Mouse (Mus musculus) forebrain, embryonic 15.5 days (tissue): ENCODE measurements around the gene Ppm1n. TPM values are rescaled to one million over a fixed set of nuclear protein-coding genes. Genes with fewer than 3 reads are reported as not detected.

Source experiments
- ATAC-seq: fragments of 200-750 bp; cut with Nextera tagmentation; replicated peaks from 2 replicates; pipeline ENCODE4 v1.8.0; 2017; ENCODE audit warnings: mild to moderate bottlenecking, moderate TSS enrichment, moderate library complexity
- H3K27ac ChIP-seq: fragments of 300-500 bp; sonication (generic); replicated peaks from 2 replicates; pipeline ENCODE4 v1.5.1; 2015; ENCODE audit warnings: mild to moderate bottlenecking, inconsistent platforms
- H3K27me3 ChIP-seq: fragments of 300-500 bp; sonication (generic); 2 replicates; pipeline ENCODE4 v1.6.1; 2015; ENCODE audit warnings: inconsistent platforms
- H3K36me3 ChIP-seq: fragments of 300-500 bp; sonication (generic); 2 replicates; pipeline ENCODE4 v1.6.1; 2015; ENCODE audit warnings: mild to moderate bottlenecking, inconsistent platforms
- H3K4me1 ChIP-seq: fragments of 300-500 bp; sonication (generic); 2 replicates; pipeline ENCODE4 v1.6.1; 2015; ENCODE audit warnings: inconsistent platforms
- H3K4me2 ChIP-seq: fragments of 300-500 bp; sonication (generic); replicated peaks from 2 replicates; pipeline ENCODE4 v1.6.1; 2015; ENCODE audit warnings: mild to moderate bottlenecking, inconsistent platforms
- H3K4me3 ChIP-seq: fragments of 300-500 bp; sonication (generic); 2 replicates; pipeline ENCODE4 v1.5.1; 2015; ENCODE audit warnings: mild to moderate bottlenecking, inconsistent platforms
- H3K9ac ChIP-seq: fragments of 300-500 bp; sonication (generic); replicated peaks from 2 replicates; pipeline ENCODE4 v1.6.1; 2015; ENCODE audit warnings: mild to moderate bottlenecking, inconsistent platforms
- H3K9me3 ChIP-seq: fragments of 300-500 bp; sonication (generic); 2 replicates; pipeline ENCODE4 v1.6.1; 2016; ENCODE audit warnings: inconsistent platforms
- WGBS: fragments of 180-500 bp; shearing (Covaris S2); methylation state at CpG from one replicate; pipeline ENCODE4 v1.1.7; 2015; ENCODE audit warnings: mixed read lengths; 5-methylcytosine and 5-hydroxymethylcytosine counted together
- polyA plus RNA-seq: library from polyadenylated mRNA; unstranded; fragments of >200 nt; fragmentation: Nextera tagmentation; extraction: Ambion mirVana; gene quantifications from 2 replicates; pipeline ENCODE4 v1.2.1, GENCODE M21; 2015

The Ppm1n gene
- polyA plus RNA-seq, 1 experiment from 2014 or later: 0.31 TPM

DNA sequence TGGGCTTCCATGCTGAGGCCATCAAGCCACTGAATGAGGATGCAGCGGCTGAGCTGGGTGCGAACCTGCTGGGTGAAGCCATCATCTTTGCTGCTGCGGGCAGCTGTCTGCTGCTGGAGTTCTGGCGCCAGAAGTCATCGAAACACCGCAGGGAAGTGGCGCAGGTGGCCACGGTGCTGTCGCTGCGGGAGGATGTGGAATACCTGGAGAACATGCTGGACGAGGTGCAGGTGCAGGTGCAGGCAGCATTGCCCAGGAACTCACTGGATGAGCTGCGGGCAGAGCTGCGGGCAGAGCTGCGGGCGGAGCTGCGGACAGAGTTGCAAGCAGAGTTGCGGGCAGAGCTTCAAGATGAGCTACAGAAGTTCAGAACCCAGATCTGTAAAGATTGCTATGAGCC is 24.5 kb downstream of the Ppm1n start:
- H3K4me1 ChIP-seq: no peaks in the 10 kb centered on the region
- H3K9ac ChIP-seq: no peak overlapping the region
- H3K9me3 ChIP-seq: no peaks in the 10 kb centered on the region
- 90% methylated on average over 17 of the region's 17 CpGs for WGBS
- peaks cover 40% of the 10 kb centered on the region for H3K36me3 ChIP-seq
- H3K4me2 ChIP-seq: no peak overlapping the region
- H3K27me3 ChIP-seq: no peaks in the 10 kb centered on the region
- ATAC-seq: no peak
- H3K4me3 ChIP-seq: no peak overlapping the region
- H3K27ac ChIP-seq: no peak overlapping the region

- Histone ChIP-seq H3K27ac (no peak overlapping the region), H3K4me2 (no peak overlapping the region), H3K9me3 (no peaks in the 10 kb centered on the region), H3K4me1 (no peaks in the 10 kb centered on the region), H3K27me3 (no peaks in the 10 kb centered on the region), H3K36me3 (peaks cover 23% of the 10 kb centered on the region), H3K9ac (no peak overlapping the region), H3K4me3 (no peak overlapping the region)
- no peak for ATAC-seq
- 55% methylated on average over 5 of the region's 5 CpGs for WGBS
Observed at GRCm38 (mm10) chr7:19253437-19253836, 26.4 kb downstream of the Ppm1n start.

DNA sequence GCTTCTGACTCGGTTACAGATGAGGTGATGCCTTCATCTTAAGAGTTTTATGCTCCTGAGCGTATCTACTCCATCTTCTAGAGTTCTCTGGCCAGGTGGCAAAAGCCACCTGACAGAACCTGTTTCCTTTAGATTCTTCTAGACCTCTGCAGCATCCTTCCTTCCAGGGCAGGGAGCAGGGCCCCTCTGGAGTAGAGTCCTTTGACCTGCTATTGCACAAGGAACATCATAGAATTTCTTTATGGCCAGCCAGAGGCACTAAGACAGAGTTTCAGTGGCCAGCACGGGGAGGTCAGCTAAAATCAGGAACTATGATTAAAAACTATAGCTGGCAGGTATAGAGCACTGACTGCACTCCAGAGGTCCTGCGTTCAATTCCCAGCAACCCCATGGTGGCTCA is 27.8 kb downstream of the Ppm1n start:
- Histone ChIP-seq H3K4me2 (no peak overlapping the region), H3K36me3 (peaks cover 16% of the 10 kb centered on the region), H3K27me3 (no peaks in the 10 kb centered on the region), H3K4me1 (no peaks in the 10 kb centered on the region), H3K27ac (no peak overlapping the region), H3K9me3 (no peaks in the 10 kb centered on the region), H3K4me3 (no peak overlapping the region), H3K9ac (no peak overlapping the region)
- WGBS: 85% methylated on average over 4 of the region's 4 CpGs
- no peak for ATAC-seq

GRCm38 (mm10) chr7:19247511-19247910 is 32.4 kb downstream of the Ppm1n start:
- H3K4me2 ChIP-seq: no peak overlapping the region
- 0 out of 2 replicates have a peak, but pooled peaks cover 3% of the 10 kb centered on the region for H3K4me1 ChIP-seq
- peaks cover 16% of the 10 kb centered on the region for H3K36me3 ChIP-seq
- no peak for ATAC-seq
- no peak overlapping the region for H3K4me3 ChIP-seq
- no peak overlapping the region for H3K27ac ChIP-seq
- H3K27me3 ChIP-seq: no peaks in the 10 kb centered on the region
- no peaks in the 10 kb centered on the region for H3K9me3 ChIP-seq
- no peak overlapping the region for H3K9ac ChIP-seq
- 96% methylated on average over 2 of the region's 2 CpGs for WGBS

DNA sequence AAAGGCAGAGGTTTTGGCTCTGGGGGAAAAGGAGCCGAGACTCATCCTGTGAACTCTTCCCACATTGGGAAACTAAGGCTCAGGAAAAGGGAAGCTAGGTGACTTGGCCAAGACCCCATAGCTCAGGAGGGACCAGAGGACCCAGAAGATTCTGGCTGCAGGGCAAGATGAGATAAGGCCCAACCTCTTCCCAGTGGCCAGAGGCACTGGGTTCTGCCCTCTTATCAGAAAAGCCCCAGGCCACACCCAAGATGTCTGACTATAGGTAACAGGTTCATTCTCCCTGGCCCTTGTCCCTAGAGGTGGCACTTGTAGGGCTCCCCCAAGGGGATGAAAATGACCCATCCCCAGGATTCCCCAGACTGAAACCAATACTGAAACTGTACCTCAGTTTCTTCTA is 33.0 kb downstream of the Ppm1n start:
- H3K9ac ChIP-seq: no peak overlapping the region
- no peak overlapping the region for H3K27ac ChIP-seq
- no peak for ATAC-seq
- no peaks in the 10 kb centered on the region for H3K27me3 ChIP-seq
- H3K4me2 ChIP-seq: no peak overlapping the region
- H3K9me3 ChIP-seq: no peaks in the 10 kb centered on the region
- 94% methylated on average over 1 of the region's 1 CpGs for WGBS
- H3K36me3 ChIP-seq: peaks cover 16% of the 10 kb centered on the region
- H3K4me1 ChIP-seq: 0 out of 2 replicates have a peak, but pooled peaks cover 3% of the 10 kb centered on the region
- H3K4me3 ChIP-seq: no peak overlapping the region

- WGBS: 84% methylated on average over 3 of the region's 3 CpGs
- H3K9me3 ChIP-seq: no peaks in the 10 kb centered on the region
- ATAC-seq: no peak
Observed at GRCm38 (mm10) chr7:19245083-19245482, 34.8 kb downstream of the Ppm1n start.

GRCm38 (mm10) chr7:19243858-19244257 is 36.0 kb downstream of the Ppm1n start:
- Histone ChIP-seq H3K27me3 (no peaks in the 10 kb centered on the region), H3K36me3 (peaks cover 16% of the 10 kb centered on the region), H3K9ac (no peak overlapping the region), H3K4me3 (no peak overlapping the region), H3K4me1 (peaks cover 12% of the 10 kb centered on the region), H3K4me2 (no peak overlapping the region), H3K27ac (no peak overlapping the region), H3K9me3 (no peaks in the 10 kb centered on the region)
- ATAC-seq: no peak
- 29% methylated on average over 5 of the region's 5 CpGs for WGBS

More at GRCm38 (mm10) chr7:19245083-19245482, 34.8 kb downstream of the Ppm1n start:
- Histone ChIP-seq H3K9ac (no peak overlapping the region), H3K36me3 (peaks cover 16% of the 10 kb centered on the region), H3K27me3 (no peaks in the 10 kb centered on the region), H3K4me3 (no peak overlapping the region), H3K27ac (no peak overlapping the region), H3K4me1 (0 out of 2 replicates have a peak, but pooled peaks cover 3% of the 10 kb centered on the region), H3K4me2 (no peak overlapping the region)

DNA sequence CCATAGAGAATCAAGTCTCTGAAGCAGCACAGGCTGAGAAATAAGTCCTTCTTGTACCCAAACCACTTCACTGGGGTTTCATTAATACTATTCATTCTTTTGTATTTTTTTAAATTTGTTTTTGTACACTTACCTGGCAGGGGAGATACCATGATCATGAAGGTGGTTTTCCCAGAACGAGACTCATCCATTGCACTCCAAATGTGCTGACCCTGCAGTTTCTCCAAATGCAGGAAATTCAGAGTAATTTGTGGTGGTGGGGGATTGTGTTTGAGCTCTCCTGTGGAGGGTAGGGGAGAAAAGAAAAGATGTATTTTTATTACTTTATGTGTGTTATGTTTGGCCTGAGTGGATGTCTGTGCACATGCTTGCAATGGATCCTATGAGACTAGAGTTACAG is 37.9 kb downstream of the Ppm1n start:
- Histone ChIP-seq H3K4me1 (peaks cover 12% of the 10 kb centered on the region), H3K9ac (no peak overlapping the region), H3K4me2 (no peak overlapping the region), H3K27ac (no peak overlapping the region), H3K4me3 (no peak overlapping the region), H3K36me3 (peaks cover 12% of the 10 kb centered on the region), H3K9me3 (no peaks in the 10 kb centered on the region), H3K27me3 (no peaks in the 10 kb centered on the region)
- WGBS: 86% methylated on average over 1 of the region's 1 CpGs
- ATAC-seq: no peak

GRCm38 (mm10) chr7:19240905-19241463 is 38.9 kb downstream of the Ppm1n start:
- Histone ChIP-seq H3K4me1 (peaks cover 15% of the 10 kb centered on the region), H3K4me3 (no peak overlapping the region), H3K27me3 (no peaks in the 10 kb centered on the region), H3K9me3 (no peaks in the 10 kb centered on the region), H3K36me3 (peaks cover 9% of the 10 kb centered on the region), H3K27ac (no peak overlapping the region), H3K4me2 (no peak overlapping the region), H3K9ac (no peak overlapping the region)
- no peak for ATAC-seq
- WGBS: 85% methylated on average over 8 of the region's 8 CpGs

DNA sequence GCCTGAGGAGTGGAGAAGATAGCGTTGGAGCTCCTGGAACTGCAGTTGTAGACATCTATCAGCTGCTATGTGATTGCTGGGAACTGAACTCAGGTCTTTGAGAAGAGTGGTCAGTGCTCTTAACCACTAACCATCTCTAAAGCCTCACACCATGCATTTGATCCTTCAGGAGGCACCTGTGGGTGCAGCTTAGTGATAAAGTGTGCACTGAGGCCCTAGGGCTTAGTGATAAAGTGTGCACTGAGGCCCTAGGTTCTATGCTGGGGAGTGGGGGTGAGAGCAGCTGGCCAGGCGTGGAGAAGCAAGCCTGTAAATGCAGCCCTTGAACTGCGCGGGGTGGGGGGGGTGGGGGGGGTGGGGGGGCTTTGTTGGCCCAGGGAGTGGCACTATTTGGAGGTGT is 39.9 kb downstream of the Ppm1n start:
- no peak overlapping the region for H3K9ac ChIP-seq
- no peak overlapping the region for H3K4me3 ChIP-seq
- H3K36me3 ChIP-seq: peaks cover under 1% of the 10 kb centered on the region; the same call in 1 of the 2 replicates
- H3K9me3 ChIP-seq: no peaks in the 10 kb centered on the region
- no peak overlapping the region for H3K4me2 ChIP-seq
- no peak for ATAC-seq
- no peak overlapping the region for H3K27ac ChIP-seq
- no peaks in the 10 kb centered on the region for H3K27me3 ChIP-seq
- 55% methylated on average over 4 of the region's 4 CpGs for WGBS
- peaks cover 15% of the 10 kb centered on the region for H3K4me1 ChIP-seq

DNA sequence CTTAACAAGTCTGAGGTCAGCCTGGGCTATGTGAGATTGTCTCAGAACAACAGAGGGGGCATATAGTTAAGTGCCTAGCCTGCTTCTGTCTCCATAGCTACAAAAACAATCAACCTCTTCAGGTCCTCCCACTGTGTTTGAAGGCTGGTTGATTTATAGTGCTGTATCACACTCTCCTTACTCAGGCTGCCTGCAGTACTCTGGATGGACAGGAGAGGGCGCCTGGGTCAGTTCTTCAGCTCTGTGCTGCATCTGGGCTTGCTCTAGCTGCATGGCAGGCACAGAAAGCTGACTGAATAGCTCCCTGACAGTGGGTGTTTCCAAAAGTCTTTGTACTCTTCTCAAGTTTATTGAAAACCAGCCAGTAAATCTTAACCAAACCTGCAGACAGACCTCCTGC is 40.4 kb downstream of the Ppm1n start:
- no peaks in the 10 kb centered on the region for H3K27me3 ChIP-seq
- ATAC-seq: peak; percentile 92
- no peak overlapping the region for H3K9ac ChIP-seq
- no peak overlapping the region for H3K27ac ChIP-seq
- 0% methylated on average over 1 of the region's 1 CpGs for WGBS
- no peak overlapping the region for H3K4me3 ChIP-seq
- peaks cover 15% of the 10 kb centered on the region for H3K4me1 ChIP-seq
- no peaks in the 10 kb centered on the region for H3K36me3 ChIP-seq
- H3K9me3 ChIP-seq: no peaks in the 10 kb centered on the region
- no peak overlapping the region for H3K4me2 ChIP-seq

- no peaks in the 10 kb centered on the region for H3K27me3 ChIP-seq
- WGBS: 97% methylated on average over 4 of the region's 4 CpGs
Observed at GRCm38 (mm10) chr7:19238344-19238743, 41.5 kb downstream of the Ppm1n start.

DNA sequence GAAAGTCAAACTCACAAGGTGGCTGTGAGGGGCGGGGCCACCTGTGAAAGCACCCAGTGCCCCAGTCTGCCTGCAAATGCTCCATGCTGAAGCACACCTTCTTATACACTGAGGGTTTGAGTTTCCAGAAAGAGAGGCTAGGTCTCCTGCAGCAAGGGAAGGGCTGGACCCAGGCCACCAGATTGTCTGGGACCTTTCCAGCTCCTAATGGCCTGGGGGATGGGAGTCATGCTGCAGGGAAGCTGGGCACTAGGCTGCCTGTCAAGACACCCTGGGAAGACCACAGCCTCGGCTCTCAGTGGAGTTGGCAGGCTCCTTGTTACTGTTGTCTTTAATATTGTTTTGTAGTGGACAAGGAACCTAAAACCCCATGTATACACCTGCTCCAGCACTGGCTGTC is 43.5 kb downstream of the Ppm1n start:
- no peak for ATAC-seq
- Histone ChIP-seq H3K9ac (no peak overlapping the region), H3K36me3 (no peaks in the 10 kb centered on the region), H3K9me3 (no peaks in the 10 kb centered on the region), H3K27ac (no peak overlapping the region), H3K4me2 (no peak overlapping the region), H3K27me3 (no peaks in the 10 kb centered on the region), H3K4me1 (peaks cover 12% of the 10 kb centered on the region), H3K4me3 (no peak overlapping the region)
- 69% methylated on average over 2 of the region's 2 CpGs for WGBS

More at GRCm38 (mm10) chr7:19238344-19238743, 41.5 kb downstream of the Ppm1n start:
- Histone ChIP-seq H3K36me3 (no peaks in the 10 kb centered on the region), H3K9me3 (no peaks in the 10 kb centered on the region), H3K9ac (no peak overlapping the region), H3K4me1 (peaks cover 12% of the 10 kb centered on the region), H3K4me2 (no peak overlapping the region), H3K27ac (no peak overlapping the region), H3K4me3 (no peak overlapping the region)
- ATAC-seq: no peak
